Mouse (Mus musculus): ENCODE data around the gene Spag6.

Spag6 gene

GRCm38 (mm10) chr2:18737040-18737439 lies 43.2 kb downstream of the Spag6 start:
- DNase-seq, result no peak

- DNase-seq, result no peak
Measured at GRCm38 (mm10) chr2:18739216-18739615, 45.4 kb downstream of the Spag6 start.

- peak; percentile 10 to 19 for DNase-seq
Measured at GRCm38 (mm10) chr2:18756144-18756543, 62.3 kb downstream of the Spag6 start.

GRCm38 (mm10) chr2:18764846-18765245 lies 71.0 kb downstream of the Spag6 start:
- DNase-seq, result no peak

GRCm38 (mm10) chr2:18765481-18766249 lies 71.8 kb downstream of the Spag6 start:
- DNase-seq, result peak; percentile 29 to 37

- no peak for DNase-seq
Measured at GRCm38 (mm10) chr2:18766441-18766820, 72.6 kb downstream of the Spag6 start.

- DNase-seq, result peak; percentile 70 to 73
Measured at GRCm38 (mm10) chr2:18766821-18767541, 73.1 kb downstream of the Spag6 start.

GRCm38 (mm10) chr2:18768414-18768813 lies 74.6 kb downstream of the Spag6 start:
- DNase-seq, result no peak

- DNase-seq, result no peak
Measured at GRCm38 (mm10) chr2:18772413-18772812, 78.6 kb downstream of the Spag6 start.

- no peak for DNase-seq
Measured at GRCm38 (mm10) chr2:18774326-18774725, 80.5 kb downstream of the Spag6 start.

GRCm38 (mm10) chr2:18778220-18778619 lies 84.4 kb downstream of the Spag6 start:
- DNase-seq, result no peak

- no peak for DNase-seq
Measured at GRCm38 (mm10) chr2:18779830-18780229, 86.0 kb downstream of the Spag6 start.

GRCm38 (mm10) chr2:18781296-18781695 lies 87.5 kb downstream of the Spag6 start:
- DNase-seq, result no peak

GRCm38 (mm10) chr2:18794261-18794660 lies 100.4 kb downstream of the Spag6 start:
- DNase-seq, result no peak

- DNase-seq, result no peak
Measured at GRCm38 (mm10) chr2:18797776-18798175, 103.9 kb downstream of the Spag6 start.

GRCm38 (mm10) chr2:18799265-18799965 lies 105.6 kb downstream of the Spag6 start:
- DNase-seq, result peak in 1 of 2 experiments; percentile 41
